Mouse (Mus musculus): Measurements from ENCODE around the gene Olfr998. TPM values are rescaled to one million over a fixed set of nuclear protein-coding genes. Genes with fewer than 3 reads are reported as not detected.
"Not testable (repeated sequence)": the region's sequence is repeated elsewhere in the genome, so short reads cannot be mapped to it uniquely, and the experiment has no call there.

The Olfr998 gene
- total RNA-seq (2021): not detected
- long read RNA-seq, experiment 1: 0 reads
- long read RNA-seq, experiment 2: 0 reads

DNA sequence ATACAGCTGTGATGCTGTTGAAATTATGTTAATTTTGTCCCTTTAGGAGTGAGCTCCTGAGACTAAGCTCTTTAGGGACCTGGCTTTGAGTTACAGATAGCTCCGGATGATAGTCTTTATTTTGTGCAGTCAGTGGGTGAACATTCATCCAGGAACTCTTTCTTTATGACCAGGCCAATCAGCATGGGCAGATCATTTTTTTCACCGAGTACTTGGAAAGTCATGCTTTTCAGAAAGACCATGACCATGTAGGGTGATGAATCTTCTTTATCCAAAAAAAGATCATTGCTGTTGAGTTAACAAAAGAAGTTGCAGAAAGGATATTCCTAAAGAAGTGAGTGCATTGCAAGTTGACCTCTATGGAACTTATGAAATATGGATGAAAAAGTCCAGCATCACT, at the start of gene Olfr998:
Olfr998 (plus strand) TSS at position 301 of the 400 bp plus-strand sequence.
- not testable (repeated sequence) for DNase-seq

DNA sequence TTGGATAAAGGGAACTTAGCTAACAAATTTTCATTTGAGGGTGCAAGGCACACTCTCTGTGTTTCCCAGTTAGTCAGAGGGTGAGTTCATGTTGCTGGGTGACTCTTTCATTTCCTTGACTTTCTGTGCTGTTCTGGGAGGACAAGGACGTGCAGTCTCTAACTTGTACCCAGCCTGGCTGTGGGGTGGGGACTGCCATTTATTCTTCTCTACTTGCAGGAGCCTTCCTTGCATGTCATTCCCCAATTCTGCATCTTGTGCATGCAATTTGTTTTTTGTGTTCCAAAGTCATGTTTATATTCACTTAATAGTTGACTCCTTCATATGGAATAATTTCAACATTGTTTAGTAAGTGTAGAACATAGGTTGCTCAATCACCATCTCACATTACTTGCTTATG, 33.9 kb upstream of the Olfr998 start:
- no peak for DNase-seq

DNA sequence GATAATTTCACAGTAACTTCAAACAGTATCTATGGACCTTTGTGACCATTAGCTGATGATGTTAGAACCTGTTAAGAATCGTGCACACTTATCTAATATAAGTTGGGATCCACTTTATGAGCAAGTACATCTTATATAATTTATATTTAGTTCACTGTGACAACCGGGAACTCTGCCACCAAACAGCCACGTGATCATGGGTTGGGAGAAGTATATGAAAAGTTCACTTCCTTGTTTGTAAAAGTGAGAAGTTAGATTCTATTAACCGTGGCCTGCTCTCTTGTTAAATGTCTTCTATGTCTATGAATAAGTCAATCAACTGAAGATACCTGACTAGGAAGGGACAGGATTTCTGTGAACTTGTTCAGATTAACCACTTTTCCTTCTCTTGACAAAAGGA, 28.5 kb upstream of the Olfr998 start:
- no peak for DNase-seq

DNA sequence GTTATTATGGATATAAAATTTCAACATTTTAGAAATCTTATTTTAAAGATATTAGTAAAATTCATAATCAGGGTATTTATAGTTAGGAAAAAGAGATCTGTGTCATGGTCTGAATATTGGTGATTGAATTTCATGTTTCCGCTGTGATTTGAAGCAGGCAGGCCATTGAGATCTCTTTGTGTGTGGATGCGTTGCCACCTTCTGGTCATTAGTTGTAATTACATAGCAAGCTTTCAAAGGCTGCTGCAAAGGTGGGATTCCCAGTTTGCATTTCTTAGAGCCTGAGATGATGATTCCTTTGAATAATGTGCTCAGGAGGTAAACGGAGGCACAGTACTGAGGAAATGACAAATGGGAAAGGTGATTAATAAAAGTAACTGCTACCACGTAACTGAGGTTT, 27.6 kb upstream of the Olfr998 start:
- no peak for DNase-seq

DNA sequence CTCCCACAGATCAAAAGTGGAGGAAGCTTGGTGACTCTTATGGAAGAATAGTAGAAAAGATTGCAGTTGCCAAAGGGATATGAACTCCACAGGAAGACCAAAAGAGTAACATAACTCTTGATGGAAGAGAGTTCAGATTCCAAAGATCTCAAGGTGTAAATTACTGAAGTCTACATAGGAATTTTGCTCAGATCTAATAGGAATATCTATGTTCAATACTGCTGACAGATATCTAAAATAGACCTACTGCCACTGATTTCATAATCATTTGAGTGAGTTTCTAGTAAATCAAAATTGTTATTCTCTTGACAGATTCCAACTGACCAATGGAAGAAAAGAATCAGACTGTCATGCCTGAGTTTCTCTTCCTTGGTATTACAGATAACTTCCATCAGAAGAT, 9.8 kb upstream of the Olfr998 start, which contains the start of gene Olfr996:
Olfr996 (plus strand) TSS at position 301 of the 400 bp plus-strand sequence.
- no peak for DNase-seq

DNA sequence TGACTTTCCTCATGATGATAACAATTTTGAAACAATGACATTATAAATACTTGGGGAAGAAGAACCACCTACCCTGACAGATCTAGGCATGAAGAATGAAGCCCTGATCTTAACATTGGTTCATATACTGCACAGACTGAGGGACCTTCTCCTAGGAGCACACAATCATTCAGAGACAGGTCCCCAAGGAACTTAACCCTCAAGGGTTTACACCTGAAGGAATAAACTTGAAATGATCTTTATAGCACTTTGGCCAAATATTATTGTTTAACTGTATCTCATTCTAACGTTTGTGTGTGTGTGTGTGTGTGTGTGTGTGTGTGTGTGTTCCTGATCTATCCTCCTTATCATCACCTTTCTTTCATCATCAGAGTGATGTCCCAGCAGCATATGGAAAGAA, 23.1 kb downstream of the Olfr998 start, which contains the start of gene Olfr1000:
Olfr1000 (minus strand) TSS at position 101 of the 400 bp plus-strand sequence.
- no peak for DNase-seq

Other genes starting within 250 kb of the Olfr998 start
- gene Olfr987, start 249.6 kb upstream of the Olfr998 start, total RNA-seq (2021): not detected
- gene Olfr988, start 225.7 kb upstream of the Olfr998 start, total RNA-seq (2021): not detected
- not detected for gene Olfr992, start 179.5 kb upstream of the Olfr998 start, total RNA-seq (2021)
- not detected for gene Olfr993, start 174.1 kb upstream of the Olfr998 start, total RNA-seq (2021)
- not detected for gene Olfr994, start 152.5 kb upstream of the Olfr998 start, total RNA-seq (2021)
- not detected for gene Olfr995, start 145.3 kb upstream of the Olfr998 start, total RNA-seq (2021)
- gene 4833423E24Rik, start 69.9 kb upstream of the Olfr998 start, total RNA-seq (2021): not detected
- gene Olfr996, start 9.7 kb upstream of the Olfr998 start, total RNA-seq (2021): not detected
- not detected for gene Olfr1000, start 23.0 kb downstream of the Olfr998 start, total RNA-seq (2021)
- not detected for gene Olfr1002, start 61.8 kb downstream of the Olfr998 start, total RNA-seq (2021)
- gene Olfr154, start 75.5 kb downstream of the Olfr998 start, total RNA-seq (2021): not detected
- gene Olfr1006, start 89.8 kb downstream of the Olfr998 start, total RNA-seq (2021): not detected
- not detected for gene Olfr1008, start 100.5 kb downstream of the Olfr998 start, total RNA-seq (2021)
- not detected for gene Olfr1009, start 126.5 kb downstream of the Olfr998 start, total RNA-seq (2021)
- gene Olfr1012, start 173.8 kb downstream of the Olfr998 start, total RNA-seq (2021): not detected
- gene Olfr1013, start 178.2 kb downstream of the Olfr998 start, total RNA-seq (2021): not detected
- not detected for gene Olfr1014, start 183.8 kb downstream of the Olfr998 start, total RNA-seq (2021)
- not detected for gene Olfr1015, start 193.1 kb downstream of the Olfr998 start, total RNA-seq (2021)
- gene Olfr1016, start 213.6 kb downstream of the Olfr998 start, total RNA-seq (2021): not detected
- gene Olfr1018, start 229.5 kb downstream of the Olfr998 start, total RNA-seq (2021): not detected

Data from gastrocnemius, postnatal 10 days (tissue).